ENCODE assay signal across 17 mouse cellular contexts in the genomic region with DNA sequence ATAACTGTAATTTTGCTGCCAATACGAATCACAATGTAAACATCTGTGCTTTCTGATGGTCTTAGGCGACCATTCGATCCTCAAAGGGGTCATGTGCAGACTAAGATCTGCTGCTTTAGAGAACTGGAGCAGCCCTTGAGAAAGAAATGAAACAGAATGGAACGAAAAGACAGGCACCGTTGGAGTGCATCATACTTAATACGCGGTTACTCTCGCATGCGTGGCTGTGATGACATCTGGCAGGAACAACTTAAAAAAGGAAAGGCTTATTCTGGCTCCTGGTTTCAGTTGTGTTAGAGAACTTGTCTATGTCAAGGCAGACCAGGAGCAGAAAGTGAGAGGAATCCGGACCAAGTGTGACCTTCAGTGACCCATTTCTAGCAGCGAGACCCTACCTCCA. TPM values are rescaled to one million over a fixed set of nuclear protein-coding genes. Genes with fewer than 3 reads are reported as not detected.
DNase-seq lines count a peak whose midpoint lies in the region; ATAC-seq and TF ChIP-seq lines count a peak whose summit lies in the region.
"Had no signal": no experiment of that assay in that cellular context is flagged by ENCODE, and none has a peak within 500 bp of the region (broad histone marks: within the 10 kb centered on the region; RNA-seq: fewer than 3 reads in every experiment).

No protein-coding gene starts in this region.

- no peaks in the 10 kb centered on the region for H3K36me3 ChIP-seq in heart, postnatal 0 days (replicated peaks; ENCODE audit: control insufficient read depth, insufficient read depth, low read length)
- H3K36me3 ChIP-seq: limb, embryonic 15.5 days; midbrain, embryonic 15.5 days had no signal

- no peaks in the 10 kb centered on the region for H3K27me3 ChIP-seq in heart, postnatal 0 days (ENCODE audit: control insufficient read depth, insufficient read depth, low read length)
- H3K27me3 ChIP-seq: forebrain, embryonic 13.5 days; limb, embryonic 15.5 days; Patski had no signal

- H3K4me1 ChIP-seq in heart, postnatal 0 days (ENCODE audit: control insufficient read depth, insufficient read depth): peaks cover 39% of the 10 kb centered on the region

- peak overlapping the region; percentile 44; the same call in 1 of the 2 replicates for H3K27ac ChIP-seq in heart, postnatal 0 days (ENCODE audit: low read depth)
- H3K27ac ChIP-seq: layer of hippocampus, adult 2 months; limb, embryonic 15.5 days; macrophage had no signal

- H3K4me2 ChIP-seq in heart, postnatal 0 days (ENCODE audit: low read depth, low read length): 0 out of 2 replicates have a peak overlapping the region, but pooled peaks have one; percentile 1

- H3K9me3 ChIP-seq in heart, postnatal 0 days (replicated peaks; ENCODE audit: control insufficient read depth, low read length): no peaks in the 10 kb centered on the region
- H3K9me3 ChIP-seq: forebrain, embryonic 13.5 days; limb, embryonic 15.5 days; midbrain, embryonic 15.5 days had no signal

- intact Hi-C loops in heart, postnatal 14 days (cut with DNase I): no loop called here

- no peak for TF ChIP-seq EP300 in heart, postnatal 0 days (IDR thresholded peaks at IDR 0.05; ENCODE audit: low read depth)

- no peak for ATAC-seq in heart, postnatal 0 days (ENCODE audit: insufficient read depth, low read depth)
- ATAC-seq: Patski had no signal

- DNase-seq in heart, postnatal 0 days (ENCODE audit: low spot score): no peak
- DNase-seq in heart, postnatal 14 days: no peak
- peak; percentile 54 for DNase-seq in CD4-positive helper T cell, adult 2 months (ENCODE audit: low read depth, low spot score)
- DNase-seq in T-cell, adult 2 months (ENCODE audit: low spot score): peak; percentile 52
- DNase-seq in naive thymus-derived CD4-positive, alpha-beta T cell, adult 2 months (ENCODE audit: low read depth): peak; percentile 72
- DNase-seq in layer of hippocampus, postnatal 14 days (ENCODE audit: low spot score in 2 of 2): no peak
- DNase-seq in embryo, embryonic 10.5 days (ENCODE audit: low spot score): no peak
- DNase-seq: cerebellum, adult 11 months; lung, adult 2 months; right cerebral cortex, adult 18-20 months; spleen, adult 18-20 months had no signal

- WGBS in heart, postnatal 0 days: 46% methylated on average over 11 of the region's 11 CpGs

- TF ChIP-seq CTCF in heart, postnatal 0 days (IDR thresholded peaks at IDR 0.05; ENCODE audit: low read depth): no peak

- H3K4me3 ChIP-seq in heart, postnatal 0 days (ENCODE audit: low read depth, low read length): no peak overlapping the region
- H3K4me3 ChIP-seq: layer of hippocampus, adult 2 months; midbrain, embryonic 15.5 days had no signal

- no peak overlapping the region for H3K9ac ChIP-seq in heart, postnatal 0 days (replicated peaks; ENCODE audit: low read depth, low read length)
- H3K9ac ChIP-seq: forebrain, embryonic 13.5 days; limb, embryonic 15.5 days; midbrain, embryonic 15.5 days had no signal

RNA-seq across cellular contexts. Expression of a gene that starts 15.6 kb away (rescaled TPM):
- total RNA-seq in heart, postnatal 0 days (2014; rRNA removed; ENCODE audit: low replicate concordance): 21.7 and 24.9 TPM in 2 replicates
- polyA plus RNA-seq in heart, postnatal 0 days (2015; fragmentation: Nextera tagmentation; extraction: Ambion mirVana): 5.1 and 5.4 TPM in 2 replicates
- total RNA-seq in heart, postnatal 14 days (2021): 10 to 100 TPM; 76.8 to 79.6 TPM
- total RNA-seq in layer of hippocampus, postnatal 14 days (2021): 10 to 100 TPM; 18.4 to 22.3 TPM

RNA-seq across cellular contexts. Expression of a gene that starts 51.4 kb away (rescaled TPM):
- total RNA-seq in heart, postnatal 0 days (2014; rRNA removed; ENCODE audit: low replicate concordance): 30.8 and 33.3 TPM in 2 replicates
- polyA plus RNA-seq in heart, postnatal 0 days (2015; fragmentation: Nextera tagmentation; extraction: Ambion mirVana): 15.2 and 16.4 TPM in 2 replicates
- total RNA-seq in heart, postnatal 14 days (2021): 10 to 100 TPM; 12.0 to 13.0 TPM
- 10 to 100 TPM; 21.7 to 25.0 TPM for total RNA-seq in layer of hippocampus, postnatal 14 days (2021)

Comparison
In these comparisons a context has a peak if more than half of its experiments do, and no peak if none do; other contexts are left out.
1. DNase-seq: peak in CD4-positive helper T cell, adult 2 months (single experiment), T-cell, adult 2 months (single experiment) and naive thymus-derived CD4-positive, alpha-beta T cell, adult 2 months (single experiment); none in heart, postnatal 0 days (single experiment), heart, postnatal 14 days (0 of 2), layer of hippocampus, postnatal 14 days (0 of 2) and embryo, embryonic 10.5 days (single experiment).